Mouse (Mus musculus): Measurements from ENCODE around the gene Vegfb.
A peak's percentile ranks its signal among the peaks of the same experiment; 100 is the strongest.
"Not testable (repeated sequence)": the region's sequence is repeated elsewhere in the genome, so short reads cannot be mapped to it uniquely, and the experiment has no call there.

The Vegfb gene

GRCm38 (mm10) chr19:6995255-6995991 is 8.0 kb upstream of the Vegfb start:
- Histone ChIP-seq H3K9me3 (ENCODE audit: low read length) (peaks cover 19% of the 10 kb centered on the region), H3K4me1 (replicated peaks; ENCODE audit: low read depth, low read length) (peaks cover 72% of the 10 kb centered on the region), H3K27me3 (ENCODE audit: insufficient read depth, low read length) (no peaks in the 10 kb centered on the region), H3K36me3 (ENCODE audit: insufficient read depth, low read length) (peaks cover 27% of the 10 kb centered on the region), H3K4me3 (replicated peaks; ENCODE audit: low read length) (peak overlapping the region; percentile 84)
- no peak for TF ChIP-seq POU5F1 (IDR thresholded peaks at IDR 0.05; ENCODE audit: borderline replicate concordance, low read length)
- TF ChIP-seq CTCF (conservative IDR thresholded peaks at IDR 0.05; ENCODE audit: low read length): no peak
- TF ChIP-seq NANOG (IDR thresholded peaks at IDR 0.05; ENCODE audit: borderline replicate concordance, low read length): no peak

- H3K36me3 ChIP-seq (ENCODE audit: insufficient read depth, low read length): peaks cover 20% of the 10 kb centered on the region
- peaks cover 80% of the 10 kb centered on the region for H3K4me1 ChIP-seq (replicated peaks; ENCODE audit: low read depth, low read length)
- H3K9me3 ChIP-seq (ENCODE audit: low read length): peaks cover 12% of the 10 kb centered on the region
- TF ChIP-seq CTCF (conservative IDR thresholded peaks at IDR 0.05; ENCODE audit: low read length): no peak
- no peak for TF ChIP-seq POU5F1 (IDR thresholded peaks at IDR 0.05; ENCODE audit: borderline replicate concordance, low read length)
- TF ChIP-seq NANOG (IDR thresholded peaks at IDR 0.05; ENCODE audit: borderline replicate concordance, low read length): no peak
- no peaks in the 10 kb centered on the region for H3K27me3 ChIP-seq (ENCODE audit: insufficient read depth, low read length)
- peak overlapping the region; percentile 84; the same call in 1 of the 2 replicates for H3K4me3 ChIP-seq (replicated peaks; ENCODE audit: low read length)
Observed at GRCm38 (mm10) chr19:6994489-6994888, 7.0 kb upstream of the Vegfb start.

DNA sequence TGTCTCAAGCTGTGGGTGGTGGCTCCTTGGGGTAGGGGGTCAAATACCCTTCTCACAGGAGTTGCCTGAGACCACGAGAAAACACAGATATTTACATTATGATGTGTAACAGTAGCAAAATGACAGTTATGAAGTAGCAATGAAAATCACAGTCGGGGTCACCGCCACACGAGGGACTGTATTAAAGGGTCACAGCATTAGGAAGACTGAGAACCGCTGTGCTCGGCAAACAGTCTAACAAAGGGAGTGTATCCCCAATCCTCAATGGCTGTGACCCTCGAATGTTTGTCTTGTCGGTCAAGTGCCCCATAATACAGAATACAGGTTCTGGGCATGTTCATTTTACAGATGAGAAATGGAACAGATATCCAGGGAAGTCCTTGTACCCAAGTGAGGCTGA is 6.6 kb upstream of the Vegfb start:
- TF ChIP-seq CTCF (conservative IDR thresholded peaks at IDR 0.05; ENCODE audit: low read length) (no peak), POU5F1 (IDR thresholded peaks at IDR 0.05; ENCODE audit: borderline replicate concordance, low read length) (no peak), NANOG (IDR thresholded peaks at IDR 0.05; ENCODE audit: borderline replicate concordance, low read length) (no peak)
- Histone ChIP-seq H3K4me1 (replicated peaks; ENCODE audit: low read depth, low read length) (peaks cover 85% of the 10 kb centered on the region), H3K9me3 (ENCODE audit: low read length) (peaks cover 7% of the 10 kb centered on the region), H3K4me3 (replicated peaks; ENCODE audit: low read length) (no peak overlapping the region), H3K27me3 (ENCODE audit: insufficient read depth, low read length) (no peaks in the 10 kb centered on the region), H3K36me3 (ENCODE audit: insufficient read depth, low read length) (peaks cover 20% of the 10 kb centered on the region)

DNA sequence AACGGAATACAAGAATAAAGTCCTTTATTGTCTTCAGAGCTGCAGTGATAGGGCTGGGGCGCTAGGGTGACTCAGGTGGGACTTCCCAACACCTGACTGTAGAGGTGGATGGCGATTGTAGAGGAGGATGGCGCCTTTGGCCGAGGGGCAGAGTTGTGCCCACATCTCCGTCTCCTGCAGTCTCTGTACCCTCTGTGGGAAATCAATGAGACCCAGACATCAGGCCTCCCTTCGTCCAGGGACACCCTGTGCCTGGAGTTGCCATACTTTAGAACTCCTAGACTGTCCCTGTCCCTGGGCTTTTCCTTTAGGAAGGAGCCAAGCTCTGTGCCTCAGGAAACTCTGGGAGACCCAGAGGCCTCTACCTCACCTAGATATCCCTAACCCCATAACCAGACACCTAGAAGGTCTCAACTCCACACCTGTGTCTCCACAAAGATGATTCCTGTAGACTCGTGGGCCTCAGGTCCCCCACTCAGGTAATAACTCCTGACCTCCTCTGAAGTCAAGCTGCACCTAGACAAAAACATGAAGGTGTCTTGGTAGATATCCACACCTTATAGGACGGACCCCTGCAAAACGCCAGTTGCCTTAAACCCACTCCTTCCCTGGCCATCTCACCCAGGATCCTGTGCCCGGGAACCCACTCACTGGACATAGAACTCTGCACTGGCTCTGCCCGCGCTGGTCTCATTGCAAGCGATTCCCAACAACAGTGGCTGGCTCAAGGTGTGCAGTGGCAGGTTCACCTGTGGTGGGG is 5.7 kb upstream of the Vegfb start:
- Histone ChIP-seq H3K36me3 (ENCODE audit: insufficient read depth, low read length) (peaks cover 12% of the 10 kb centered on the region), H3K9me3 (ENCODE audit: low read length) (no peaks in the 10 kb centered on the region), H3K4me3 (replicated peaks; ENCODE audit: low read length) (peak overlapping the region; percentile 71), H3K4me1 (replicated peaks; ENCODE audit: low read depth, low read length) (peaks cover 85% of the 10 kb centered on the region), H3K27me3 (ENCODE audit: insufficient read depth, low read length) (no peaks in the 10 kb centered on the region)
- TF ChIP-seq CTCF (conservative IDR thresholded peaks at IDR 0.05; ENCODE audit: low read length): no peak
- TF ChIP-seq NANOG (IDR thresholded peaks at IDR 0.05; ENCODE audit: borderline replicate concordance, low read length): no peak
- TF ChIP-seq POU5F1 (IDR thresholded peaks at IDR 0.05; ENCODE audit: borderline replicate concordance, low read length): no peak

GRCm38 (mm10) chr19:6992011-6992858 is 4.8 kb upstream of the Vegfb start, which contains the start of gene Dnajc4:
Dnajc4 (minus strand) TSS chr19:6992572.
- Histone ChIP-seq H3K9me3 (ENCODE audit: low read length) (no peaks in the 10 kb centered on the region), H3K4me3 (replicated peaks; ENCODE audit: low read length) (peak within 1 kb of the TSS; percentile 83), H3K4me1 (replicated peaks; ENCODE audit: low read depth, low read length) (peaks cover 81% of the 10 kb centered on the region), H3K36me3 (ENCODE audit: insufficient read depth, low read length) (peaks cover 7% of the 10 kb centered on the region; the same call in 1 of the 2 replicates), H3K27me3 (ENCODE audit: insufficient read depth, low read length) (no peaks in the 10 kb centered on the region)
- TF ChIP-seq NANOG (IDR thresholded peaks at IDR 0.05; ENCODE audit: borderline replicate concordance, low read length): no peak
- TF ChIP-seq CTCF (conservative IDR thresholded peaks at IDR 0.05; ENCODE audit: low read length): no peak
- TF ChIP-seq POU5F1 (IDR thresholded peaks at IDR 0.05; ENCODE audit: borderline replicate concordance, low read length): no peak

DNA sequence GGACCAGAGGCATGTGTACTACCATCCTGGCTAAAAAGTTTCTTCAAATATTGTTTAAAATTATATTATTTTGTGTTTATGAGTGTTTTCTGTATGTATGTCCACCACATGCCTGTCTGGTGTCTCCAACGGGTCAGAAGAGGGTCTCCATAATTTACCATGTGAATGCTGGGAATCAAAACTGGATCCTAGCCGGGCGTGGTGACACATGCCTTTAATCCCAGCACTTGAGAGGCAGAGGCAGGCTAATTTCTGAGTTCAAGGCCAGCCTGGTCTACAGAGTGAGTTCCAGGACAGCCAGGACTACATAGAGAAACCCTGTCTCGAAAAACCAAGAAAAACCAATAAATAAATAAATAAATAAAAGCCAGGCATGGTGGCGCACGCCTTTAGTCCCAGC is 3.7 kb upstream of the Vegfb start:
- H3K9me3 ChIP-seq (ENCODE audit: low read length): not testable (repeated sequence)
- H3K36me3 ChIP-seq (ENCODE audit: insufficient read depth, low read length): peaks cover 10% of the 10 kb centered on the region

GRCm38 (mm10) chr19:6990712-6991111 is 3.3 kb upstream of the Vegfb start:
- Histone ChIP-seq H3K36me3 (ENCODE audit: insufficient read depth, low read length) (peaks cover 15% of the 10 kb centered on the region), H3K9me3 (ENCODE audit: low read length) (no peaks in the 10 kb centered on the region), H3K27me3 (ENCODE audit: insufficient read depth, low read length) (no peaks in the 10 kb centered on the region), H3K4me3 (replicated peaks; ENCODE audit: low read length) (no peak overlapping the region), H3K4me1 (replicated peaks; ENCODE audit: low read depth, low read length) (peaks cover 82% of the 10 kb centered on the region)
- TF ChIP-seq POU5F1 (IDR thresholded peaks at IDR 0.05; ENCODE audit: borderline replicate concordance, low read length) (no peak), CTCF (conservative IDR thresholded peaks at IDR 0.05; ENCODE audit: low read length) (no peak), NANOG (IDR thresholded peaks at IDR 0.05; ENCODE audit: borderline replicate concordance, low read length) (no peak)

More for the DNA sequence above, 3.7 kb upstream of the Vegfb start:
- H3K27me3 ChIP-seq (ENCODE audit: insufficient read depth, low read length); H3K4me3 ChIP-seq (replicated peaks; ENCODE audit: low read length): not testable (repeated sequence)
- H3K4me1 ChIP-seq (replicated peaks; ENCODE audit: low read depth, low read length): peaks cover 79% of the 10 kb centered on the region

DNA sequence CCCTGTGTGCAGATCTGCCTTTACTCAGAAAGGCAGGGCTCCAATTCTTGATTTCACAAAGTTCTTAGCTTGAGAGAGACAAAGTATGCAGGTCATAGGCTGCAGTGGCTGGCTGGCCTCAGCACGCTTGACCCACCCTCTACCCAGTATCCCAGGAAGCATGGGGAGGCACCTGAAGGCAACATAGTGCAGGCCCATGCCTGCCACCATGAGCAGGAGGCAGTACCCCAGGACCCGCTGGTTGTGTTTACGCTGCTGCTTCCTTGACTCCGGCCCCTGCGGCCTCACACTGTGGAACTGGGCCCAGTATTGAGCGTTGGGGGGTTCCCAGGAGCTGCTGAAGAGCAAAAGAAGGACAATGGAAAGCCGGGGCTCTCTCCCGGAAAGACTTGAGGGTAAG is 1.8 kb upstream of the Vegfb start:
- TF ChIP-seq CTCF (conservative IDR thresholded peaks at IDR 0.05; ENCODE audit: low read length) (no peak), POU5F1 (IDR thresholded peaks at IDR 0.05; ENCODE audit: borderline replicate concordance, low read length) (no peak), NANOG (IDR thresholded peaks at IDR 0.05; ENCODE audit: borderline replicate concordance, low read length) (no peak)
- peaks cover 29% of the 10 kb centered on the region for H3K36me3 ChIP-seq (ENCODE audit: insufficient read depth, low read length)
- H3K4me3 ChIP-seq (replicated peaks; ENCODE audit: low read length): peak overlapping the region; percentile 32; the same call in 1 of the 2 replicates
- H3K27me3 ChIP-seq (ENCODE audit: insufficient read depth, low read length): no peaks in the 10 kb centered on the region
- peaks cover 82% of the 10 kb centered on the region for H3K4me1 ChIP-seq (replicated peaks; ENCODE audit: low read depth, low read length)
- no peaks in the 10 kb centered on the region for H3K9me3 ChIP-seq (ENCODE audit: low read length)

Measured in E14TG2a.4 (cell line).